Mouse (Mus musculus) right cerebral cortex, adult 18-20 months (tissue): ENCODE results near the gene Tmbim6.
A peak's percentile ranks its signal among the peaks of the same experiment; 100 is the strongest.
"Not testable (repeated sequence)": the region's sequence is repeated elsewhere in the genome, so short reads cannot be mapped to it uniquely, and the experiment has no call there.

Experiments
- DNase-seq: peaks from one replicate; pipeline ENCODE4 v3.0.0; 2022; ENCODE audit warnings: mixed read lengths

Tmbim6 gene

GRCm38 (mm10) chr15:99386110-99386509, 6.6 kb upstream of the Tmbim6 start:
- DNase-seq, result not testable (repeated sequence)

DNA sequence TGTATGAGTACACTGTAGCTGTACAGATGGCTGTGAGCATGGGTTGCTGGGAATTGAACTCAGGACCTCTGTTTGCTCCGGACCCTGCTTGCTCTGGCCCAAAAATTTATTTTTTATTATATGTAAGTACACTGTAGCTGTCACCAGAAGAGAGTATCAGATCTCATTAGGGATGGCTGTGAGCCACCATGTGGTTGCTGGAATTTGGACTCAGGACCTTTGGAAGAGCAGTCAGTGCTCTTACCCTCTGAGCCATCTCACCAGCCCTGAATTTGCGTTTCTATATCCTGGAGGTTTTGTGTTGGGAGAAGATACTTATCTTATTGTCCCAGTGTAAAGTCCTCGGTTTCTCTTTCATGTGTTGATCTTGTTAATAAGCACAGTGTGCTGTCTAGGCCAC, 5.9 kb upstream of the Tmbim6 start:
- DNase-seq, result no peak

GRCm38 (mm10) chr15:99387976-99388375, 4.7 kb upstream of the Tmbim6 start:
- DNase-seq, result no peak

DNA sequence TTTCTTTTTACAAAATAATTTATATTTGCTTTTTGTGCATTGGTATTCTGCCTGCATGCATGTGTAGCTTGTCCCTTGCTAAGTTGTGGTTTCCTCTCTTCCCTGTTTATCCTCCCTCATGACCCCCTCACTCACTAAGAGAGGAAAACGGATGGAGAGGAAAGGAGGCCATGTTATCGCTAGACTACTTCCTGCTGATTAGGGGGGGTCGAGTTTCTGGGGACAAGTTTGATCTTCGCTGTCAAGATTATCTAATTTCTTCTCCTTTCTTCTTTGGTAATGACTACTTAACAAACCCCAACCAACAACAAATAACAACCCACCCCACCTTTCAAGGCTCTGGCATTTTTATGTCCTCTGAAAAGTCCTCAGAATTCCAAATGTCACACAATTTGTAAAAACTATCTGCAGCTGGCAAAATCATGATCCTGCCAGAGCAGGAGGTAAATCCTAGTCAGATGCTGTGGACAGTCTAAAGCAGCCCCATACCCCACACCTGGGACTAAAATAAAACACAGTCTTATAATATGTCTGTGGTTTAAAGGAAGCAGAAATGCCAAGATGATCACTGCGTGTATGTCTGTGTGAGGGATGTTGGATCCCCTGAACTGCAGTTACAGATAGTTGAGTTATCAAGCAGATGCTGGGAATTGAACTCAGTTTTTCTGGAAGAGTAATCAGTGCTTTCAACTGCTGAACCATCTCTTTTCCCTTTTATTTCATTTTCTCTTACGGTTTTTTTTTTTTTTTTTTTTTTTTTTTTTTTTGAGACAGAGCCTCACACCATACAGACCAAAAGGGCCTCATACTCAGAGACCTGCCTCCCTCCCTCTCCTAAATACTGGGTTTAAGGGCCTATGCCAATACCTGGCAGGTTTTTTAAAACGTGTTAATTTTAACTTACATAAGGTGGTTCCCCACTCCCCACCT, 1.9 kb upstream of the Tmbim6 start:
- no peak for DNase-seq

- no peak for DNase-seq
Measured at GRCm38 (mm10) chr15:99391975-99392374, 707 bp upstream of the Tmbim6 start.

- no peak for DNase-seq
Measured at GRCm38 (mm10) chr15:99393386-99394252, 937 bp downstream of the Tmbim6 start.

- DNase-seq, result no peak
Measured at GRCm38 (mm10) chr15:99396462-99396861, 3.8 kb downstream of the Tmbim6 start.

- DNase-seq, result no peak
Measured at GRCm38 (mm10) chr15:99396875-99397274, 4.2 kb downstream of the Tmbim6 start.

- DNase-seq, result no peak
Measured at GRCm38 (mm10) chr15:99397622-99398021, 4.9 kb downstream of the Tmbim6 start.

DNA sequence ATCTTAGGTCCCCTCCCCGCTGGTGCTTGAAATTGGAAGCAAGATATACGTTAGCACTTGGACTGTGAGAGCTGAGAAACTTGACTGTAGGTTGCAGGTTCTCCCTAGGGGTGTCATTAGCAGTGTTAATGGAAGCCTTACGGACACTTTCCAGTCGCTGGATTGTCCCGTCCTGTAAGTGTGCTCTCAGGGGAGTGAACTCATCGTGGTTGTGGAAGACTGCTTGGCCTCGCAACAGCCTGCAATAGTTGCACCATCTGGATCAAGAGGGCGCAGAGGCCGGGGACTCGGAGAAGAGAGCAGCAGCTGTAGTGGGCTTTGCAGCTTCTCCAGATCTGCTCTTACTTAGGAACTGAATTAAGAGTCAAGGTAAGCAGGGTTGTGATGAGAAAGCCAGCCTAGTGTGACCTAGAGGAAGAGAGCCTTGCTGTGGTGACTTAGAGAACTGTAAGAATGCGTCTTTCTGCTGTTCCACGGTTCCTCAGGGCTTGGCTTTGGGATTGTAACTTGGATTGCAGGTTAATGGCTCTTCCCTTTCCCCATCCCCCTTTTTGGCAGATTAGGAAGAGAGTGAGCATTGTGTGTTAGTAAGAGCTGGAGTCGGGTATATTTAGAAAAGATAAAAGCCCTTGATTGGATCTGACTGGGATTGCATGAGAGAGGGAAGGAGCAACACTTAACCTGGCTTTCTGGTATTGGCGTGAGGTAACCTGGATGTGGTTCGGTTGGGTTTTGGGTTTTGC, 7.0 kb downstream of the Tmbim6 start:
- no peak for DNase-seq

GRCm38 (mm10) chr15:99400602-99401001, 7.9 kb downstream of the Tmbim6 start:
- no peak for DNase-seq

DNA sequence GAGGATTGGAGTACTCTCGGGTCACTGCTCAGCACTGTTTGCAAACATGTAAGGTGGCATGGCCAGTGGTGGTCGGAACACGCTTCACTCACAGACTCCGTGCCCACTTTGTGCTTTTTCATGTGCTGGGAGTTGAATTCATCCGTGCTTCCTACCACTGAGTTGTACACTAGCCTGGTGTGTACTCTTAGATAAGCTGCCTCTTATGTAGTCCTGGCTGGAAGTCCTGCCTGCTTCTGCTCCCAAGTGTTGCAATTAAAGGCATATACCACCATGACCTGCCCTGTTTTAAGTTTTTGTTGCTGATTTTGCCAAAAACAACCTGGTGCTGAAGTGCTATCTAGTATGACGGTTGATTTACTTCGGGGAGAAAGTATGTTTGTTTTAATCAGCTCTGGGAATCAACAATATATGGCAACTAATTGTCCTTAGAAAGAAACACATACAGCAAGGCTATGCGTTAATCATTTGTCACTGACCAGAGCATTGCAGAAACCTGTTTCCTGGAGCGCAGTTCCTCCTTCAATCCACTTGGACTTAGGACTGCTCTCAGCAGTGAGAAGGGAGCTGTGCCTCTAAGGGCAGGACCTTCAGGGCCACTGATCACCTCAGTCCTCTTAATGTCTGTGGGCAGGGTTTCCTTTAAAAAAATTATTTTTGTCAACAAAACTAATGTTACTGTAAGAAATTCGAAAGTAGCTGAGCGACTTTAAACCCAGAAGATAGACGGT, 10.6 kb downstream of the Tmbim6 start:
- DNase-seq, result no peak

DNA sequence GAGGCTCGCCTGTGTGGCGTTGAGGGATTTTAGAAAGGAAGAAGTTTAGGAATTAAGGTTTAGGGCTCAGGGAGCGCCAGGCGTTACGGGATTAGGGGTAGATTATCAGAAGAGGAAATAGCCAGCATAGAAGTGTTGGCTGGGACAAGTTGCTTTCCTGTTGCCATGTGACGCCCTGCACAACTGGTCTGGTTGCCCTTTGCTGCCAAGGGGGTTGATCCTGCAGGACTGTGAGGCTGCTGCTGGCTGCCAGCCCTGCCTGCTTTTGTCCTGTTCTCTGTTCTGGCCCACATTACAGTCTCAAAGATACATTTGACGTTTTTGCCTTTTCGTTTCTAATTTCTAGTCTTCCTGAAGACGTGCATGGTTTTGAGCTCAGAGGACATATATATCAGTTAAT, 12.5 kb downstream of the Tmbim6 start:
- no peak for DNase-seq

GRCm38 (mm10) chr15:99406986-99407570, 14.4 kb downstream of the Tmbim6 start:
- no peak for DNase-seq

- no peak for DNase-seq
Measured at GRCm38 (mm10) chr15:99408845-99409244, 16.2 kb downstream of the Tmbim6 start.

DNA sequence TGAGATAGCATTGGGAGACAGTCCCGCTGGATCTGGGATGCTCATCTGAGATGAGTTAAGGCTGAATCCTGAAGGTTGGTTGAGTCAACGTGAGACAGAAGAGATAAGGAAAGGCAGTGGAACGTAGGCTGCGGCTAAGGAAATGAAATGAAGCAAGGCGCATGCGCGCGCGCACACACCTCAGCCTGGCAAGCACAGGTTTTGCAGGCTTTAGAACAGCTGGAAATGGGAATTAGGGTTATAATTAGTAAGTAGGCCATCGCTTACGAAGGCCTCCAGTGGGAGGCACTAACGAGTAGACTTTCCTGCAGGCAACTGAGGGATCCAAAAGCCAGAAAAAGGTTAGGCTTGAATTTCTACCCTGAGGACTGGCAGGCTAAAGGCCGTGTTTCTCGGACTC, 19.1 kb downstream of the Tmbim6 start:
- DNase-seq, result peak; percentile 43

- no peak for DNase-seq
Measured at GRCm38 (mm10) chr15:99415793-99416192, 23.1 kb downstream of the Tmbim6 start.

DNA sequence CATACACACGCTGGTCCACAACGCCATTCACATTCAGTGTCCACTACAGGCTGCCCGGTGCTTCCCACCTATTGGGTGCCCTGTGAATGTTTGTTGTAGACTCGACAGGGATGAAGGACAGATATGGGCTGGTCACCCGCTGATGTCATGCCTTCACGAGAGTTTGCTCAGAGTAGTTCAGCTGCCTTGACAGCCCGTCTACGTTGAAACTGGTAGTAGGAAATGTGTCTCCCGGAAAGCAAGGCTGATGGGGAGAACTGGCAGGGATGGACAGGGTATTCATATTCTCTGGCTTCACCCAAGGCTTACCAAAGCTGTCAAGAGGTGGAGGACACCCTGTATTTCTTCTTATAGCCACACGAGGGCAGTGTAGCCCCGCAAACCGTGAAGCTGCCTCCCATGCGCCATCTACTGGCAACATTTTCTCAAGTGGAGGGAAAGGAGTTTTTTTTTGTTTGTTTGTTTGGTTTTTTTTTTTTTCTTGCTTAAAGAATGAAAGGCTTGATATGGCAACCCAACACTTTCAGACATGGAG, 23.7 kb downstream of the Tmbim6 start:
- DNase-seq, result peak; percentile 76

DNA sequence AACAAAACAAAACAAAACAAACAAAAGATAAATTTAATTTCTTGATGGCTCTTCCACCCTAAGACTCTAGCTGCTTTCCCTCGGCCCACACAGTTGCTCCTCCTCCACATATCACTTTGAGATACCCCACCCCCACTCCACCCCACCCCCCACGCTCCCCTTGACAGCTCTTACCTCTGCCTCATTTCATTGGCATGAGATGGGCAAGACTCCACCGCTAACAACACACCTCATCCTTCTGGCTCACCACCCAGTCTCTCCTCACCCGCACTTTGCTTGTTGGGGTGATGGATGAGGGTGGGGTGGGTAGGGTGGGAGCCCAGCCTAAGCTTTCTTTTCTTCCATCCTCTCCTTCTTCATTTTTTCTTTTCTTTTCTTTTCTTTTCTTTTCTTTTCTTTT, 24.3 kb downstream of the Tmbim6 start:
- DNase-seq, result no peak

- no peak for DNase-seq
Measured at GRCm38 (mm10) chr15:99417692-99418271, 25.1 kb downstream of the Tmbim6 start.

GRCm38 (mm10) chr15:99420101-99420500, 27.4 kb downstream of the Tmbim6 start:
- DNase-seq, result no peak
